Mouse (Mus musculus) forebrain, embryonic 15.5 days (tissue): ENCODE results near the gene Mif. TPM values are rescaled to one million over a fixed set of nuclear protein-coding genes. Genes with fewer than 3 reads are reported as not detected.

Source experiments
- ATAC-seq: fragments of 200-750 bp; cut with Nextera tagmentation; replicated peaks from 2 replicates; pipeline ENCODE4 v1.8.0; 2017; ENCODE audit warnings: mild to moderate bottlenecking, moderate TSS enrichment, moderate library complexity
- H3K27ac ChIP-seq: fragments of 300-500 bp; sonication (generic); replicated peaks from 2 replicates; pipeline ENCODE4 v1.5.1; 2015; ENCODE audit warnings: mild to moderate bottlenecking, inconsistent platforms
- H3K27me3 ChIP-seq: fragments of 300-500 bp; sonication (generic); 2 replicates; pipeline ENCODE4 v1.6.1; 2015; ENCODE audit warnings: inconsistent platforms
- H3K36me3 ChIP-seq: fragments of 300-500 bp; sonication (generic); 2 replicates; pipeline ENCODE4 v1.6.1; 2015; ENCODE audit warnings: mild to moderate bottlenecking, inconsistent platforms
- H3K4me1 ChIP-seq: fragments of 300-500 bp; sonication (generic); 2 replicates; pipeline ENCODE4 v1.6.1; 2015; ENCODE audit warnings: inconsistent platforms
- H3K4me2 ChIP-seq: fragments of 300-500 bp; sonication (generic); replicated peaks from 2 replicates; pipeline ENCODE4 v1.6.1; 2015; ENCODE audit warnings: mild to moderate bottlenecking, inconsistent platforms
- H3K4me3 ChIP-seq: fragments of 300-500 bp; sonication (generic); 2 replicates; pipeline ENCODE4 v1.5.1; 2015; ENCODE audit warnings: mild to moderate bottlenecking, inconsistent platforms
- H3K9ac ChIP-seq: fragments of 300-500 bp; sonication (generic); replicated peaks from 2 replicates; pipeline ENCODE4 v1.6.1; 2015; ENCODE audit warnings: mild to moderate bottlenecking, inconsistent platforms
- H3K9me3 ChIP-seq: fragments of 300-500 bp; sonication (generic); 2 replicates; pipeline ENCODE4 v1.6.1; 2016; ENCODE audit warnings: inconsistent platforms
- WGBS: fragments of 180-500 bp; shearing (Covaris S2); methylation state at CpG from one replicate; pipeline ENCODE4 v1.1.7; 2015; ENCODE audit warnings: mixed read lengths; 5-methylcytosine and 5-hydroxymethylcytosine counted together
- polyA plus RNA-seq: library from polyadenylated mRNA; unstranded; fragments of >200 nt; fragmentation: Nextera tagmentation; extraction: Ambion mirVana; gene quantifications from 2 replicates; pipeline ENCODE4 v1.2.1, GENCODE M21; 2015

The Mif gene
- polyA plus RNA-seq, 1 experiment from 2014 or later = 1,708 TPM

GRCm38 (mm10) chr10:75861587-75861986 is 1.5 kb upstream of the Mif start:
- Histone ChIP-seq H3K9ac (no peak overlapping the region), H3K27ac (no peak overlapping the region), H3K36me3 (0 out of 2 replicates have a peak, but pooled peaks cover 3% of the 10 kb centered on the region), H3K4me3 (no peak overlapping the region), H3K4me1 (peaks cover 26% of the 10 kb centered on the region), H3K27me3 (no peaks in the 10 kb centered on the region), H3K4me2 (no peak overlapping the region), H3K9me3 (no peaks in the 10 kb centered on the region)
- ATAC-seq = no peak
- WGBS = 72% methylated on average over 5 of the region's 5 CpGs

- Histone ChIP-seq H3K4me2 (peak overlapping the region; percentile 62), H3K36me3 (0 out of 2 replicates have a peak, but pooled peaks cover 3% of the 10 kb centered on the region), H3K4me3 (no peak overlapping the region), H3K27ac (peak overlapping the region; percentile 93), H3K9ac (peak overlapping the region; percentile 94; the same call in 1 of the 2 replicates), H3K27me3 (no peaks in the 10 kb centered on the region), H3K9me3 (no peaks in the 10 kb centered on the region), H3K4me1 (peaks cover 26% of the 10 kb centered on the region)
- ATAC-seq = no peak
- 20% methylated on average over 7 of the region's 7 CpGs for WGBS
Observed at GRCm38 (mm10) chr10:75860746-75861145, 706 bp upstream of the Mif start.

DNA sequence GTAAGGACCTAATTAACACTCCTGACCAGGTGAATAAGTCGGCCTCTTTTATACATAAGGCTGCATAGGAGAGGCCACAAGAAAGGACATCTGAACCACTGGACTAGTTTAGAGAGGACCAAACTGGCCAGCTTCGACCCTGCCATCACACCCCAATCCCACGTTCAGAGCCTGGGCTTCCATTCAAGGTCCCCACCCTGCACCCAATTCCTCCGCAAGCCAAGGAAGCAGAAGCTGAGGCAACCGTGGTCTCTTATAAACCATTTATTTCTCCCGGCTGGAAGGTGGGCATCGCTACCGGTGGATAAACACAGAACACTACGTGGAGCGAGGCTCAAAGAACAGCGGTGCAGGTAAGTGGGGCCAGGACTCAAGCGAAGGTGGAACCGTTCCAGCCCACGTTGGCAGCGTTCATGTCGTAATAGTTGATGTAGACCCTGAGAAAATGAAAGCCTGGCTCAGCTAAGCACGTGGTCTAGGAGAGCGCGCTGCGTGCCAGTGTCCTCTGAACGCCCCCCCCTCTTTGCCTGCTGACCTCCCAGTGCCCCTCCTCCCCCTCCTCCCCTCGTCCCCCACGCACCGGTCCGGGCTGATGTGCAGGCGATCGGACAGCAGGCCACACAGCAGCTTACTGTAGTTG is 813 bp downstream of the Mif start:
- H3K9me3 ChIP-seq = no peaks in the 10 kb centered on the region
- H3K36me3 ChIP-seq = 0 out of 2 replicates have a peak, but pooled peaks cover 3% of the 10 kb centered on the region
- H3K27me3 ChIP-seq = no peaks in the 10 kb centered on the region
- 2% methylated on average over 27 of the region's 27 CpGs for WGBS
- H3K27ac ChIP-seq = peak overlapping the region; percentile 93
- H3K4me1 ChIP-seq = peaks cover 26% of the 10 kb centered on the region
- peak overlapping the region; percentile 94 for H3K9ac ChIP-seq
- peak; percentile 66 for ATAC-seq
- H3K4me2 ChIP-seq = peak overlapping the region; percentile 62
- H3K4me3 ChIP-seq = peak overlapping the region; percentile 95

- no peak for ATAC-seq
- H3K4me1 ChIP-seq = peaks cover 26% of the 10 kb centered on the region
- 0 out of 2 replicates have a peak, but pooled peaks cover 3% of the 10 kb centered on the region for H3K36me3 ChIP-seq
- H3K4me2 ChIP-seq = no peak overlapping the region
- 98% methylated on average over 4 of the region's 4 CpGs for WGBS
- no peaks in the 10 kb centered on the region for H3K9me3 ChIP-seq
- no peak overlapping the region for H3K27ac ChIP-seq
- no peaks in the 10 kb centered on the region for H3K27me3 ChIP-seq
- H3K4me3 ChIP-seq = no peak overlapping the region
- H3K9ac ChIP-seq = no peak overlapping the region
Observed at GRCm38 (mm10) chr10:75857598-75857997, 2.4 kb downstream of the Mif start.

DNA sequence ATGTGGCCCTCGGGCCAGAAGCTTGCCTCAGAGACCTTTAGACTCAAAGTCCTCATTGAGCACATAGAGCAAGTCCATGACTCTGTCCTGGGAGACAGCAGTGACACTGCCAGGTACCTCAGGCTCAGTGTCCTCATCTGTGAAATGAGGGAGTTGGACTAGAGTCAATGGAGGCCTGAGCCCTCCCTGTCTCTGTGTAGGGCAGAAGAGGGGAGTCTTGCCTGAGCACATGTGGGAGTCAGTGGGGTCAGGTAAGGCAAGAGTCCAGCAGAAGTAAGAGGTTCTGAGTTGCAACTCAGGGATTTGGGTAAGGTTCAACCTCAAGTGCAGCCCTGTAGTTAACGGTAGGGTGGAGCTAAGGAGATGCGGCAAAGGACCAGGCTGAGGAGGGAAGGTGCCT is 3.1 kb downstream of the Mif start:
- Histone ChIP-seq H3K36me3 (0 out of 2 replicates have a peak, but pooled peaks cover 3% of the 10 kb centered on the region), H3K9me3 (no peaks in the 10 kb centered on the region), H3K4me1 (peaks cover 26% of the 10 kb centered on the region), H3K4me3 (no peak overlapping the region), H3K27me3 (no peaks in the 10 kb centered on the region), H3K27ac (no peak overlapping the region), H3K9ac (no peak overlapping the region), H3K4me2 (no peak overlapping the region)
- 87% methylated on average over 3 of the region's 3 CpGs for WGBS
- no peak for ATAC-seq

DNA sequence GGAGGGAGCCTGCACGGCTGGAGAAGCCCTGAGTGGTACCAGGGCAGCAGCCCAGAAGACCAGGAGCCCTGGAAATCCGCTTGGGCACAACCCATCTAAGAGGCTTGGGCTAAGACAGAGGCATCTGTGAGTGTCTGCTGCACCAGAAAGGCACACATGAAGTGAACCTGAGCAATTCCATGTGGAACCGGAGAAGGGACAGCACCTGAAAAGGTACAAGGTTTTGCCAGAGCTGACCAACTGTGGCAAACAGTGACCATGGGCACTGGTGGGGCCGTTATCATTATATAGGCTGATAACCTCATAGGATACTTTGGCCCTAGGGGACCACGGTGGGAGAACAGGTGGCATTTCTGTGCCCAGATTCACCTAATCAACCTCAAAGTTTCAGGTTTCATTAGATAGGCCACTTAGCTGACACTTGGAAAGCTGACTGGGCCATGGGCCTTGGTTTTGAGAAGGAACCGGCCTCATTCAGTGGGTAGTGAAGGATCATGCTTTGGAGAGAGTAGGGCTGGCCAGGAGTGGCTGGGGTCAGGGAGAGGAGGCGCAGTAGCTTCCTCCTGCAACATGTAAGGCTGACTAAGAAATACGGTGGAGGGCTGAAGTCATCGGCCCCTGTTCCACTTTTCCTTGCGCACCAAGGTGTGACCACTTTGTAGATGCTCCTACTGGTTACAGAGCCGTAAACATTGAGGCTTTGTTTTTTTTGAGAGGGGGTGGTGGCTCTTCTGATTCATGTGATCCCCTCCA is 3.7 kb downstream of the Mif start:
- Histone ChIP-seq H3K4me2 (no peak overlapping the region), H3K9me3 (no peaks in the 10 kb centered on the region), H3K36me3 (0 out of 2 replicates have a peak, but pooled peaks cover 3% of the 10 kb centered on the region), H3K4me3 (no peak overlapping the region), H3K4me1 (peaks cover 26% of the 10 kb centered on the region), H3K9ac (no peak overlapping the region), H3K27me3 (no peaks in the 10 kb centered on the region), H3K27ac (no peak overlapping the region)
- 80% methylated on average over 11 of the region's 11 CpGs for WGBS
- ATAC-seq = no peak

GRCm38 (mm10) chr10:75855416-75855981 is 4.5 kb downstream of the Mif start:
- Histone ChIP-seq H3K9me3 (no peaks in the 10 kb centered on the region), H3K27ac (no peak overlapping the region), H3K4me2 (no peak overlapping the region), H3K4me1 (peaks cover 21% of the 10 kb centered on the region), H3K9ac (no peak overlapping the region), H3K4me3 (no peak overlapping the region), H3K36me3 (0 out of 2 replicates have a peak, but pooled peaks cover 3% of the 10 kb centered on the region), H3K27me3 (no peaks in the 10 kb centered on the region)
- no peak for ATAC-seq
- 88% methylated on average over 15 of the region's 15 CpGs for WGBS

DNA sequence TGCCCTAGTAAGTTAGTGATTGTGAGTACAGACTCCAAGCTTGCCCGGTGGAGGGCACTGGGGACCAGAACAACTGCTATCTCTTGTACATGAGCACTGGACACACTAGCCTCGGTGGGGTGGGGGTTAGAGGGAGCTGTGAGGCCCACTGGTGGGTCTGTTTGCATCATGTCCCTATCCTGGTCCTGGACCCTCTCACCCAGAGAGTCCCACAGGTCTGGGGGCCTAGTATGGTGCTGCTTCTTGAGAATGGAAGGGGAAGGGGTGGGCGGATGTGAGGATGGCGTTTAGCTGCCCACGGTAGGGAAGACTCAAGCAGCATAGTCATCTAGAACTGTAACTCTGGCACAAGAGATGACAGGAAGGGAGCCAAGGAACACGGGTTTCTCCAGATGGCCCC is 5.2 kb downstream of the Mif start:
- H3K27me3 ChIP-seq = no peaks in the 10 kb centered on the region
- H3K4me1 ChIP-seq = peaks cover 17% of the 10 kb centered on the region
- H3K27ac ChIP-seq = no peak overlapping the region
- no peak overlapping the region for H3K4me3 ChIP-seq
- H3K9me3 ChIP-seq = no peaks in the 10 kb centered on the region
- no peak for ATAC-seq
- no peak overlapping the region for H3K9ac ChIP-seq
- H3K4me2 ChIP-seq = no peak overlapping the region
- 0 out of 2 replicates have a peak, but pooled peaks cover 3% of the 10 kb centered on the region for H3K36me3 ChIP-seq
- WGBS = 76% methylated on average over 6 of the region's 6 CpGs

DNA sequence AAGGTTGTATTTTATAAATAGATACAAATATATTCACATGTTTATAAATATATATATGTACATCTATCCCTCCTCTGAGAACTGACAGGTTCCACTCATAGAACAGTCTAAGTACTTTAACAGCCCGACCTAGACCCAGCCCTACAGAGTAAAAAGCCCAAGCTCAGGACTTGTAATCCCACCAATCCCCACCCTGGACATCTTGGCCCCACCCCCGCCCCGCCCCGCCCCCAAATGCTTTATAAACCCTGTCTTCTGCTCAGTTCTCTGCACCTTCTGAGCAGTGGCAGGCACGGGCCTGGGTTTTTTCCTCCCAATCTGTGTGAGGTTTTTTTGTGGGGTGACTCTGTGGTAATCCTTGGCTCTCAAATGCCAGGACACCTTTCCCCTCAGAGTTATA is 5.9 kb downstream of the Mif start:
- no peaks in the 10 kb centered on the region for H3K9me3 ChIP-seq
- H3K36me3 ChIP-seq = 0 out of 2 replicates have a peak, but pooled peaks cover 3% of the 10 kb centered on the region
- ATAC-seq = peak; percentile 19; the same call in 1 of the 2 replicates
- peaks cover 16% of the 10 kb centered on the region for H3K4me1 ChIP-seq
- H3K27me3 ChIP-seq = no peaks in the 10 kb centered on the region
- no peak overlapping the region for H3K4me3 ChIP-seq
- H3K4me2 ChIP-seq = no peak overlapping the region
- H3K27ac ChIP-seq = no peak overlapping the region
- H3K9ac ChIP-seq = no peak overlapping the region
- WGBS = 55% methylated on average over 5 of the region's 5 CpGs

- Histone ChIP-seq H3K27me3 (no peaks in the 10 kb centered on the region), H3K27ac (no peak overlapping the region), H3K4me2 (no peak overlapping the region), H3K9me3 (no peaks in the 10 kb centered on the region), H3K9ac (no peak overlapping the region), H3K36me3 (0 out of 2 replicates have a peak, but pooled peaks cover 3% of the 10 kb centered on the region), H3K4me3 (no peak overlapping the region), H3K4me1 (peaks cover 9% of the 10 kb centered on the region)
- WGBS = 22% methylated on average over 10 of the region's 10 CpGs
- peak; percentile 54; the same call in 1 of the 2 replicates for ATAC-seq
Observed at GRCm38 (mm10) chr10:75853452-75853851, 6.6 kb downstream of the Mif start.

GRCm38 (mm10) chr10:75852539-75853125 is 7.4 kb downstream of the Mif start:
- no peak for ATAC-seq
- Histone ChIP-seq H3K27ac (no peak overlapping the region), H3K9me3 (no peaks in the 10 kb centered on the region), H3K27me3 (no peaks in the 10 kb centered on the region), H3K4me1 (peaks cover 1% of the 10 kb centered on the region), H3K4me3 (no peak overlapping the region), H3K36me3 (0 out of 2 replicates have a peak, but pooled peaks cover under 1% of the 10 kb centered on the region), H3K4me2 (no peak overlapping the region), H3K9ac (no peak overlapping the region)
- WGBS = 96% methylated on average over 12 of the region's 12 CpGs

- ATAC-seq = no peak
- H3K9me3 ChIP-seq = no peaks in the 10 kb centered on the region
Observed at GRCm38 (mm10) chr10:75851681-75852080, 8.4 kb downstream of the Mif start.

More at GRCm38 (mm10) chr10:75851681-75852080, 8.4 kb downstream of the Mif start:
- no peak overlapping the region for H3K9ac ChIP-seq
- no peak overlapping the region for H3K4me2 ChIP-seq
- H3K4me1 ChIP-seq = no peaks in the 10 kb centered on the region; the same call in 1 of the 2 replicates
- H3K36me3 ChIP-seq = no peaks in the 10 kb centered on the region
- H3K27me3 ChIP-seq = no peaks in the 10 kb centered on the region
- WGBS = 35% methylated on average over 3 of the region's 3 CpGs
- H3K27ac ChIP-seq = no peak overlapping the region
- H3K4me3 ChIP-seq = no peak overlapping the region
